10 mouse cellular contexts compared by ENCODE assay signal in the genomic region with DNA sequence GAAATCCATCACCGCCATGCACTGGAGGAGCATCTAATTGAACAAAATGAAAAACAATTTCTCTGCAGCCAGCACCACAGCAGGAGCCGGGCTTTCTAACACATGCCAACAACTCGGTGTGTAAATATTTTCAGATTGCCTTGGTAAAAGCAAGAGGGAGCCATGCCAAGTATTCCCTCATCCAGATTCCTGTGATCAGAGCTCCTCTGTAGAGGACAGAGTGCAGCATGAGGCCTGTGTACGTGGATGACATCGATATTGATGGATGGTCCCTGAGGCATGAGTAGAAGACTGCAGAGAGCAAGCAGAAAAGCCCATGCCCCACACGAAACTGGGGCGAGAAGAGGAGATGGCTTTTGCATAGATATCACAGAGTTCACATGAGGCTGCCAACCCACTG.
DNase-seq lines count a peak whose midpoint lies in the region; ATAC-seq and TF ChIP-seq lines count a peak whose summit lies in the region.
"Had no signal": no experiment of that assay in that cellular context is flagged by ENCODE, and none has a peak within 500 bp of the region (broad histone marks: within the 10 kb centered on the region; RNA-seq: fewer than 3 reads in every experiment).

No protein-coding gene starts in this region.

- peak; percentile 13 for DNase-seq in gastrocnemius, adult 18-20 months (ENCODE audit: low spot score)
- no peak for DNase-seq in gastrocnemius, postnatal 36 days
- peak; percentile 10 for DNase-seq in lung, postnatal 25 days (ENCODE audit: low spot score)
- DNase-seq in lung, adult 2 months = no peak
- peak; percentile 35 for DNase-seq in forebrain, postnatal 0 days
- DNase-seq in lung, postnatal 36 days = peak; percentile 17
- DNase-seq in urinary bladder, postnatal 25 days (ENCODE audit: low spot score) = no peak
- DNase-seq in thymus, postnatal 14 days = no peak
- DNase-seq: right cerebral cortex, postnatal 25 days had no signal

- WGBS in lung, adult 2 months = 38% methylated on average over 7 of the region's 7 CpGs
- 50% methylated on average over 7 of the region's 7 CpGs for WGBS in forebrain, postnatal 0 days

- no peak for TF ChIP-seq POLR2A in lung, adult 2 months (IDR thresholded peaks at IDR 0.05; ENCODE audit: borderline replicate concordance, extremely low read depth, low read depth, low read length)

- H3K27ac ChIP-seq in forebrain, postnatal 0 days (ENCODE audit: low read depth, low read length) = no peak overlapping the region
- H3K27ac ChIP-seq: limb, embryonic 15.5 days had no signal

- no peaks in the 10 kb centered on the region for H3K9me3 ChIP-seq in forebrain, postnatal 0 days (ENCODE audit: low read length)
- H3K9me3 ChIP-seq: limb, embryonic 15.5 days had no signal

- ATAC-seq in forebrain, postnatal 0 days = peak; percentile 61

- H3K4me3 ChIP-seq in lung, adult 2 months (replicated peaks; ENCODE audit: extremely low read depth, low read depth, low read length) = no peak overlapping the region
- no peak overlapping the region for H3K4me3 ChIP-seq in forebrain, postnatal 0 days (ENCODE audit: low read depth, low read length)
- H3K4me3 ChIP-seq: limb, embryonic 15.5 days had no signal

- TF ChIP-seq CTCF in lung, adult 2 months (IDR thresholded peaks at IDR 0.05; ENCODE audit: insufficient read depth, low read length) = no peak
- TF ChIP-seq CTCF in forebrain, postnatal 0 days (IDR thresholded peaks at IDR 0.05; ENCODE audit: low read depth) = no peak

- H3K4me1 ChIP-seq in lung, adult 2 months (ENCODE audit: control insufficient read depth, insufficient read depth, low read length) = no peaks in the 10 kb centered on the region
- no peaks in the 10 kb centered on the region for H3K4me1 ChIP-seq in forebrain, postnatal 0 days (ENCODE audit: insufficient read depth)
- H3K4me1 ChIP-seq: limb, embryonic 15.5 days had no signal

- H3K9ac ChIP-seq in forebrain, postnatal 0 days = no peak overlapping the region
- H3K9ac ChIP-seq: limb, embryonic 15.5 days had no signal

- H3K36me3 ChIP-seq in forebrain, postnatal 0 days (ENCODE audit: insufficient read depth) = no peaks in the 10 kb centered on the region
- H3K36me3 ChIP-seq: limb, embryonic 15.5 days had no signal

- H3K4me2 ChIP-seq in forebrain, postnatal 0 days (ENCODE audit: low read depth) = no peak overlapping the region
- H3K4me2 ChIP-seq: limb, embryonic 15.5 days had no signal

- H3K27me3 ChIP-seq in forebrain, postnatal 0 days (ENCODE audit: insufficient read depth, low read length) = no peaks in the 10 kb centered on the region
- H3K27me3 ChIP-seq: limb, embryonic 15.5 days had no signal

- intact Hi-C loops in gastrocnemius, postnatal 36 days (cut with DNase I) = no loop called here

Comparison
In these comparisons a context has a peak if more than half of its experiments do, and no peak if none do; other contexts are left out.
1. DNase-seq: peak in gastrocnemius, adult 18-20 months (single experiment), lung, postnatal 25 days (single experiment), forebrain, postnatal 0 days (single experiment) and lung, postnatal 36 days (single experiment); none in gastrocnemius, postnatal 36 days (0 of 2), lung, adult 2 months (single experiment), urinary bladder, postnatal 25 days (single experiment) and thymus, postnatal 14 days (single experiment).